Mouse (Mus musculus): ENCODE results near the gene Kxd1. TPM values are rescaled to one million over a fixed set of nuclear protein-coding genes. Genes with fewer than 3 reads are reported as not detected.

Kxd1 gene
- total RNA-seq, 2 experiments from 2014 or later, result 43.1 to 47.7 TPM

GRCm38 (mm10) chr8:70502540-70502939 is 25.2 kb downstream of the Kxd1 start:
- DNase-seq (ENCODE audit: low spot score in 2 of 2), result peak in 1 of 2 experiments; percentile 38
- intact Hi-C loops (cut with DNase I), result loop anchor here (2.0 kb wide), 1 partner anchor 86 kb away; no protein-coding TSS in a partner anchor

GRCm38 (mm10) chr8:70501820-70502529 is 25.8 kb downstream of the Kxd1 start:
- intact Hi-C loops (cut with DNase I), result loop anchor here (2.0 kb wide), 1 partner anchor 85 kb away; no protein-coding TSS in a partner anchor

GRCm38 (mm10) chr8:70500386-70501301 is 27.1 kb downstream of the Kxd1 start:
- DNase-seq (ENCODE audit: low spot score in 2 of 2), result no peak
- intact Hi-C loops (cut with DNase I), result no loop called here

More at GRCm38 (mm10) chr8:70501820-70502529, 25.8 kb downstream of the Kxd1 start:
- no peak for DNase-seq (ENCODE audit: low spot score in 2 of 2)

- no peak for DNase-seq (ENCODE audit: low spot score in 2 of 2)
- intact Hi-C loops (cut with DNase I), result no loop called here
These were observed 32.0 kb downstream of the Kxd1 start for GRCm38 (mm10) chr8:70495771-70496062.

GRCm38 (mm10) chr8:70495001-70495770 is 32.6 kb downstream of the Kxd1 start:
- intact Hi-C loops (cut with DNase I), result no loop called here
- DNase-seq (ENCODE audit: low spot score in 2 of 2), result no peak

GRCm38 (mm10) chr8:70494416-70494945 is 33.3 kb downstream of the Kxd1 start:
- DNase-seq (ENCODE audit: low spot score in 2 of 2), result no peak
- intact Hi-C loops (cut with DNase I), result no loop called here

- intact Hi-C loops (cut with DNase I), result no loop called here
- no peak for DNase-seq (ENCODE audit: low spot score in 2 of 2)
These were observed 33.9 kb downstream of the Kxd1 start for GRCm38 (mm10) chr8:70493692-70494415.

- DNase-seq (ENCODE audit: low spot score in 2 of 2), result no peak
- intact Hi-C loops (cut with DNase I), result no loop called here
These were observed 34.8 kb downstream of the Kxd1 start, which contains the start of gene Crlf1 for GRCm38 (mm10) chr8:70492664-70493640. TSS of gene Crlf1 (plus strand) at chr8:70493158.

GRCm38 (mm10) chr8:70490880-70491495 is 36.8 kb downstream of the Kxd1 start:
- intact Hi-C loops (cut with DNase I), result no loop called here
- DNase-seq (ENCODE audit: low spot score in 2 of 2), result no peak

- no peak for DNase-seq (ENCODE audit: low spot score in 2 of 2)
- intact Hi-C loops (cut with DNase I), result no loop called here
These were observed 37.5 kb downstream of the Kxd1 start for GRCm38 (mm10) chr8:70490061-70490879.

- intact Hi-C loops (cut with DNase I), result loop anchor here (5.0 kb wide), 1 partner anchor 72 kb away; no protein-coding TSS in a partner anchor
- no peak for DNase-seq (ENCODE audit: low spot score in 2 of 2)
These were observed 38.2 kb downstream of the Kxd1 start for GRCm38 (mm10) chr8:70489576-70489975.

GRCm38 (mm10) chr8:70488931-70489470 is 38.8 kb downstream of the Kxd1 start:
- intact Hi-C loops (cut with DNase I), result loop anchor here (5.0 kb wide), 1 partner anchor 72 kb away; no protein-coding TSS in a partner anchor
- no peak for DNase-seq (ENCODE audit: low spot score in 2 of 2)

GRCm38 (mm10) chr8:70487993-70488796 is 39.6 kb downstream of the Kxd1 start:
- intact Hi-C loops (cut with DNase I), result loop anchor here (5.0 kb wide), 1 partner anchor 71 kb away; no protein-coding TSS in a partner anchor
- DNase-seq (ENCODE audit: low spot score in 2 of 2), result no peak

- intact Hi-C loops (cut with DNase I), result loop anchor here (5.0 kb wide), 1 partner anchor 70 kb away; no protein-coding TSS in a partner anchor
- DNase-seq (ENCODE audit: low spot score in 2 of 2), result peak; percentile 63 to 64
These were observed 40.7 kb downstream of the Kxd1 start, which contains the start of gene Tmem59l for GRCm38 (mm10) chr8:70486941-70487520. TSS of gene Tmem59l (minus strand) at chr8:70487358.

GRCm38 (mm10) chr8:70486191-70486681 is 41.5 kb downstream of the Kxd1 start:
- intact Hi-C loops (cut with DNase I), result loop anchor here (5.0 kb wide), 1 partner anchor 69 kb away; no protein-coding TSS in a partner anchor
- DNase-seq (ENCODE audit: low spot score in 2 of 2), result peak in 1 of 2 experiments; percentile 37

Data from left cerebral cortex, postnatal 25 days (tissue).